Mouse (Mus musculus) retina, embryonic 14.5 days (tissue): ENCODE measurements around the gene Pde8a.
"Not testable (repeated sequence)": the region's sequence is repeated elsewhere in the genome, so short reads cannot be mapped to it uniquely, and the experiment has no call there.

ENCODE experiments used
- DNase-seq: peaks from one replicate; pipeline ENCODE4 v3.0.0-alpha.2; 2015; ENCODE audit warnings: low spot score

Gene Pde8a

DNA sequence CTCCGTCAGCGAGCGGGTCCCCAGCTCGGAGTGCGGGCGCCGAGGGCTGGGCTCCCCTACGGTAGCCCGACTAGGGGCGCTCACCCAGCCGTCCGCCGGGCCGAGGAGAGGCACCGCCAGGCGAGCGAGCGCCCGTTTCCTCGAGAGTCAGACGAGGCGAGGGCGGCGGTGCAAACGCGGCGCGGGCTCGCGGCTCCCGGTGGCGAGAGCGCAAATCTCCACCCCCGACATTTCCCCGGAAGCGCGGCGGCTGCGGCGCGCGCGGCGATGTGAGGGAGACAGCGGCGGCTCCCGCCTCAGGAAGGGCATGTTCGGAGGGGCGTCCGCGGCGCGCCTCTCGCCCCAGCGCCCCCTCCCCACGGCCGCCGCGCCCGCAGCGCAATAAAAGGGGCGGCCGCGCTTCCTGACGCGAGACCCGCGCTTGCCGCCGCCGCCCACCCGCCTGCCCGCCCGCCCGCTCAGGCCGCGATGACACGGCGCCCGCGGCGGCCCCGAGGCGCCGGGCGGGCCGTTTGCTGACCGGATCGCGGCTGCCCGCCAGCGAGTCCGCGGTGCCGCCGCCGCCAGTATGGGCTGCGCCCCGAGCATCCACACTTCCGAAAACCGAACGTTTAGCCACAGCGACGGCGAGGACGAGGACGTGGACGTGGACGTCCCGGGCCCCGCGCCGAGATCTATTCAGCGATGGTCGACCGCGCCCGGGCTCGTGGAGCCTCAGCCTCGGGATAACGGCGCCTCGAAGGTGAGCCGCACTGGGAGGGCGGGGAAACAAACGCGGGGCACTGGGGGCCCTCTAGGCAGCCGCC is at the start of gene Pde8a:
TSS of gene Pde8a (plus strand) at position 250 of the 806 bp plus-strand sequence.
- DNase-seq = peak; percentile 20

DNA sequence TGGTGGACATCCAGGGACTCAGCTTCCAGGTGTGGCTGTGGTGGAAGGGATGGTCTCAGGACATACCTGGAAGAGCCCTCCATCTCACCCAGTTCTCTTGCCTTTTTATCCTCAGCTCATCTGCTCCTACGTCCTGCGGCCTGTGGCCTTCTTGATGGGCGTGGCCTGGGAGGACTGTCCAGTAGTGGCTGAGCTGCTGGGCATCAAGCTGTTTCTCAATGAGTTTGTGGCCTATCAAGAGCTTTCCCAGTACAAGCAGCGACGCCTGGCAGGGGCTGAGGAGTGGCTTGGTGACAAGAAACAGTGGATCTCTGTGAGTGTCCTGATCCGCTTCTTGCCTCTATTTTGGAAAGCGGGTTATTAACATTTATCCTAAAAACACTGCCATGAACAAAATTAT is 49.0 kb upstream of the Pde8a start:
- DNase-seq = no peak

DNA sequence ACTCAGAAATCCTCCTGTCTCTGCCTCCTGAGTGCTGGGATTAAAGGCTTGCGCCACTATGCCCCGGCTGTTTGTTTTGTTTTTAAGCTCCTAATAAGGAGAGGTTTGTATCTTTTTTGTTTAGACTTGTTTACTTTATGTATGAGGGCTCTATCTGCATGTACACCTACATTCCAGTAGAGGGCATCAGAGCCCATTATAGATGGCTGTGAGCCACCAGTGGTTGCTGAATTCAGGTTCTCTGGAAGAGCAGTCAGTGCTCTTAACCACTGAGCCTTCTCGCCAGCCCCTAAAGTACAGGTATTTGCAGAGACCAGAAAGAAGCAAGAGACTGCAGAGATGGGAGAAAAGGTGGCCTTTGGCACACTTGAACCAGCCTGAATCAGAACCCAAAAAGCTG is 46.3 kb upstream of the Pde8a start:
- peak; percentile 78 for DNase-seq

GRCm38 (mm10) chr7:81169351-81169750 is 44.0 kb upstream of the Pde8a start:
- DNase-seq = no peak

GRCm38 (mm10) chr7:81173931-81174330 is 39.5 kb upstream of the Pde8a start:
- no peak for DNase-seq

GRCm38 (mm10) chr7:81174654-81175053 is 38.7 kb upstream of the Pde8a start:
- no peak for DNase-seq

- no peak for DNase-seq
These were observed 37.1 kb upstream of the Pde8a start for GRCm38 (mm10) chr7:81176187-81176769.

DNA sequence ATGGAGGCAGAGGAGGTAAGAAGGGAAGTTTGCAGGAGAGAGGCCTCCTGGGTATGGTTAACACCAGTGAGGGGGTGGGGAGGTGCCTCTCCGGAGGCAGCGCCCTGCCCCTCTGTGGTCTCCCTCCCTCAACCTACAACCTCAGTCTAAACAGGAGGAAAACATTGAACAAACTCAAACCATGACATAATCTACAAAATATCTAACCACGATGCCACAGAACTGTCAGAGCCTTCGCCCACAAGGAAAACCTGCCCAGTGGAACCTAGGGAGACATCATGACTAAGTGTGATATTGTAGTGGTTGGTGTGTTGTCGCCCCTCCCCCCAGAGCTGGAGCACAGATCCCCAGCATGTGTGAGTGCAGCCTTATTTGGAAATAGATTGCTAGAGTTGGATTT is 33.9 kb upstream of the Pde8a start:
- no peak for DNase-seq

DNA sequence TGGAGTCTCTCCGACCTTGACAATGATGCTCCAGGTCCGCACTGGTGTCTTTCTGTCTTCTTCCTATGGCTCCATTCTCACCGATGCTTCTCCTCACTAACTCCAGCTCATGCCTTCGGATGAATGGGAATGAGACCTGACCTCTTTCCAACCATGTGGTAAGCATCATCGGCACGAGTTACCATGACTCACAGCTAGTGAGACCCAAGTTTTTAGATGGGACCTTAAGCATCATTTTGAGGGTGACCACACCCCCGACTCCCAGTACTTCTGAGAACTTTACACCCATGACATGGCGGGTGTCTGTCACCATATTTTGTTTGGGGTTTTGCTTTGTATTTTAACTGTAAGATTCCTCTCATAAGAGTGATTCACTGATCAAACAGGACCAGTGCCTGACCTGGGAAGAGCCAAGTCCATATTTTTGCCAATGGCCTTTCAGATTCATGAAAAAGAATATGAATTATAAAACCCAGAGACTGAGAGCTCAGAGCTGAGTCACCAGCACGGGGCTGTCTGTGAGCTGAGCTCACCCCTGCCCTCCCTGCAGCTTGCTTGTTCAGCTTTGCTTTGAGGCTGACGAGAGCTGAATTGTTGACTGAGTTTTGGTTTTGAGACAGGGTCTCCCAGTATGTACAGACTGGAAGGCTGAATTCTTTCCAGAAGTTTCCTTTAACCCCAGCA is 30.8 kb upstream of the Pde8a start:
- no peak for DNase-seq

DNA sequence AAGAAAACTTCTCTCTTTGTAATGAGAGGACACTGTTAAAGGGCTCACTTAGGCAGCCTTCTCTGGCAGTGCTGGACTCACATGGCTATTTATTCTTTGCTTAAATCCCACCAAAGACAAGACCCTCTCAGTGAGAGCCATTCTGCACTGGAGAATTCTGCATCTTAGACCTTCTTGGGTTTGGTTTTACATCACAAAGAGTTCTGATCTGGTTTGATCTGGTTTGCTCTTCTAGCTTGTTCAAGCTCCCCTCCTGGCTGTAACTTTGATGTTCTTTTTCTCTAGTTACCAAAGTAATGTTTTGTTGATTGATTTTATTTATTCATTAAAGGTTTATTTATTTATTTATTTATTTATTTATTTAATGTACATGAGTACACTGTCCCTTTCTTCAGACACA is 30.2 kb upstream of the Pde8a start:
- no peak for DNase-seq

- DNase-seq = no peak
These were observed 29.3 kb upstream of the Pde8a start for GRCm38 (mm10) chr7:81184136-81184535.

GRCm38 (mm10) chr7:81184651-81185050 is 28.7 kb upstream of the Pde8a start:
- no peak for DNase-seq

GRCm38 (mm10) chr7:81186036-81186435 is 27.4 kb upstream of the Pde8a start:
- not testable (repeated sequence) for DNase-seq

- no peak for DNase-seq
These were observed 24.2 kb upstream of the Pde8a start for GRCm38 (mm10) chr7:81189180-81189579.

DNA sequence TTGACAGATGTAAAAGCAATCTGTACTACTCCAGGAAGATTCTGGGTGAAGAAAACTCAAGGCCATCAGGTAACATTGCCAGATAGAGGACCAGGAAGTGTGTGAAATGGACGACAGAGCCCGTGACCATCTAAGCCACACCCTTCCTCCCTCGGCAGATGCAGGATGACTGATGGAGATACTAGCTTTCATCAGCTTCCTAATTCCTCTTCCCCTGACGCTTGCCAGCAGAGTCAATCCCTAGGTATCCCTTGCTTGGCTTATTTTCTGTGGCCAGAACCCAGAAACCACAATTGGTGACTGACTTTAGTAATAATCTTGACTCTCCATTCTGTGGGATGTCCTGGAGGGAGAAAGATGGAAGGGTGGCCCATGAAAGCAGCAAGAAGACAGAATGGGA is 17.9 kb upstream of the Pde8a start:
- no peak for DNase-seq

DNA sequence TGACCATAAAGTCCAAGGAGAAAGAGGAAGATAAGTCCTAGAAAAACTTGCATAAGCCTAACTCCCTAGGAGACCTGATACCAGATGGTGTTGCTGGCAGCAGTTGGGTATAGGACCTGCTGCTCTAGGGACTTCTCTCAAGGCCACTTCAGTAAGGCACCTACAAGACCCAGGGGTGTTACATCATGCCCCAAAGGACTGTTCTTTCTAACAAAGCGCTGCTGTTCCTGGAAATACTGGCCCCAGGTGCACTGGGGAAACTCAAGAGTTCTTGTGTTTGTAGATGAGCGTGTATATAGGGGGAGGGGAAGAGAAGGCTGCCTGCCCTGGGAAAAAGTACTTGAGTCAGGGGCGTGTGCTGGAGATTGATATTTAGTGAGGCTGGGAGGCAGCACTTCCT is 16.6 kb upstream of the Pde8a start:
- DNase-seq = no peak

GRCm38 (mm10) chr7:81198538-81198937 is 14.9 kb upstream of the Pde8a start:
- no peak for DNase-seq

- DNase-seq = no peak
These were observed 14.3 kb upstream of the Pde8a start for GRCm38 (mm10) chr7:81199109-81199508.

- DNase-seq = no peak
These were observed 13.6 kb upstream of the Pde8a start for GRCm38 (mm10) chr7:81199757-81200156.

DNA sequence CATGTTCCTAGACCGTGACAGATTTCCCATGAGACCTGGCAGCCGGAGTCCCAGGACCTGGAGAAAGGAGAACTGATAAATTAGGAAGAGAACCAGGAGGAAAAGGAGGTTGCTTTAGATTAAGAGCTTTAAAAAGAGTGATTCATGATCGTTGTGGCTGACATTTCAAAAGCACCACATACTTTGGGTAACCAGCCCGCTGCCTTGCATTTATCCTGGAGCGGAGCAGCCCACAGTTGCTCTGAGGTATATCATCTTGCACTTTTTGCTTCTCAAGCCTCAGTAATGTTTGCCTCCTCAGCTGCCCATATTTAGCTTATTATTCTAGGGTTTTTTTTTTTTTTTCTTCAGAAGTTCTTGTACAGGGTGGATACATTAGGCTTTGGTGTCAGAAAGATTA is 11.0 kb upstream of the Pde8a start:
- DNase-seq = no peak

DNA sequence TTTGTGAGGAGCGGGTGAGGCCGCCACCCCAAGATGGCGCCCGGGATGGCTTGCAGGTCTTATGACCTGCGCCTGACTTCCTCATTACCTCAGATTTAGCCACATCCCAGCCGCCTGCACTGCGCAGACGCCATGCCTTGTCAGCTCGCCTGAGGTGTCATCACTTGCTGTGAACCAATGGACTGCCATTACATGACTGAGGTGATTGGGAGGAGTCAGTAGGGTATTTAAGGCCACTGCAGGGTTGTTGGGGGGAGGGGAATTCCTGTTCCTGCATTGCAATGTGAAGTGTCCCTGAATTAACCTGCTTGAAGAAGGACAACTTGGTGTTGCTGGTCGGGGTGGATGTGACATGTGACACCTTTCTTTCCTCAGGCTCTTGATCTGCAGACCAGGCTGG is 9.8 kb upstream of the Pde8a start:
- not testable (repeated sequence) for DNase-seq

GRCm38 (mm10) chr7:81208944-81209343 is 4.5 kb upstream of the Pde8a start:
- DNase-seq = peak; percentile 76

- DNase-seq = no peak
These were observed 3.3 kb upstream of the Pde8a start for GRCm38 (mm10) chr7:81209979-81210685.
